Mouse (Mus musculus): Measurements from ENCODE around the gene Kmt2e. TPM values are rescaled to one million over a fixed set of nuclear protein-coding genes. Genes with fewer than 3 reads are reported as not detected.

The Kmt2e gene
- 5.6 and 7.0 TPM in 2 replicates for polyA plus RNA-seq (2012; rRNA removed)

GRCm38 (mm10) chr5:23433720-23434597, at the start of gene Kmt2e:
Gene Kmt2e, plus strand, starts transcription at chr5:23434441.

Data from liver, embryonic 18 days (tissue).